Mouse (Mus musculus) left cerebral cortex, adult 9 months (tissue): ENCODE data around the gene Zfp428.

Source experiments
- DNase-seq, 2 experiments: peaks; one replicate each; pipeline ENCODE4 v3.0.0; 2022; ENCODE audit warnings: low spot score in 2 of 2

Zfp428 gene

GRCm38 (mm10) chr7:24547534-24548036 lies 40.8 kb downstream of the Zfp428 start:
- DNase-seq: no peak

DNA sequence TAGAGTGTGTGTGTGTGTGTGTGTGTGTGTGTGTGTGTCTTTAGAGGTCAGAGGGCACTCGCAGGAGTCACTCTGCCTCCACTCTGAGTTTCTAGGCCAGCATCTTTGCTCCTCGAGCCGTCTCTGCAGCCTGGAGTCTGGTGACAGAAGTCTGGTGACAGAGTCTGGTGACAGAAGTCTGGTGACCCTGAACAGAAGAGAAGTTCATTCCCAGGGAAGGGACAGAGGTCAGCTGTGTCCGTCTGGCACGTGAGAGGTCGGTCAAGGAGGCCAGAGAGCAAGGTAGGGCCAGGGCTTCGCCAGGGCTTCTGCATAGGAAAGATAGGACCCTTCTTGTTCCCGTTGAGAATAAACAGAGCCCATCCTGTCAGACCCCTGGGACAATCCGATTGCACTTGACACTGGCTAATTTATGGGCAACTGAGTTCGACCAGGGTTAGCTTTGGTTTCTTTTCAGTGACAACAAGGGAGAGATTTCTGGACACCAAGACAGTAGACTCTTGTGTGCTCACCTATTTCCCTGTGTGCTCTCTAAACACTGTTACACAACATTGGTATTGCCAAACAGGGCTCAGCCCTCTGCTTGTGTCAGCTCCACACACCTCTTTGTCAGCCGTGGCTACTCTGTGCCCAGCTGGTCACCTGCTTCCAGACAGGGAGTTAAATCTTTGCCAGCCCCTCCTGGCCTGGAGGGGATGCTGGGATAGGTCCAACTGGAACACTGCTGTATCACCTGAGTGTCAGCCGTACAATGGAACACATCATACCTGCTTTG lies 45.4 kb downstream of the Zfp428 start:
- DNase-seq: no peak

DNA sequence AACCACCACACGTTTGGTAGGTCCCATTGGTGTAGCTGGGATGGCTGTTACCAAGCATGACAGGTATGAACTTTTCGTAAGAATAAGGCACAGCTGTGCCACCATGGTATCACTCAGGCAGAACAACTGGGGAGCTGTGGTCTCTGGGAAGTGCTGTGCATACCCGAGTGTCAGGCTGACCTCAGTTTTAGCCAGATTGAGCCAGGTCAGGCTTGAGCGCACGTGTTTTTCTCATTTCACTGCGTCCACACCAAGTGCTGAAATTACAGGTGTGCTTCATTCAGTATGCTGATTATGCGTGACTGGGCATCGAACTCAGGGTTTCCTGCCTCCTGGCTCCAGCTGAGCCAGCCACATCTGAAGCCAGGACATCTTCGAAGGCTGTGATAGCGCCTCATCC lies 49.0 kb downstream of the Zfp428 start:
- no peak for DNase-seq

DNA sequence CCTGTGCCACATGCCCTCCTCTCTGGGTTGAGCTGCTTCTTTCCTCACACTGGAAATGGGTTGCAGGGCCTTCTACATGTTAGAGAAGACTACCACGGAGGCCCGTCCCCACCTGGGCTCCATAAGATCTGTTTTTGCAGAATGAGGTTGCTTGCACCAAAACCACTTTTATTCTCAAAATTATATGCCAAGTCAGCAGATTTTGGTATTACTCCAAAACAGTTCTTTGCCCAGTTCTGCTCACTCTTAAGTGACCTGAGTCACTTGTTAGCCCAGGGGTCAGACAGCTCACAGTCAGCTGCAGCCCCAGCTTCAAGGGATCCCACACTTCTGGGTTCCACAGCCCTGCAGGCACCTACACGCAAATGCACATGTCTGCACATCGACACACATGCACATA lies 54.6 kb downstream of the Zfp428 start:
- no peak for DNase-seq

DNA sequence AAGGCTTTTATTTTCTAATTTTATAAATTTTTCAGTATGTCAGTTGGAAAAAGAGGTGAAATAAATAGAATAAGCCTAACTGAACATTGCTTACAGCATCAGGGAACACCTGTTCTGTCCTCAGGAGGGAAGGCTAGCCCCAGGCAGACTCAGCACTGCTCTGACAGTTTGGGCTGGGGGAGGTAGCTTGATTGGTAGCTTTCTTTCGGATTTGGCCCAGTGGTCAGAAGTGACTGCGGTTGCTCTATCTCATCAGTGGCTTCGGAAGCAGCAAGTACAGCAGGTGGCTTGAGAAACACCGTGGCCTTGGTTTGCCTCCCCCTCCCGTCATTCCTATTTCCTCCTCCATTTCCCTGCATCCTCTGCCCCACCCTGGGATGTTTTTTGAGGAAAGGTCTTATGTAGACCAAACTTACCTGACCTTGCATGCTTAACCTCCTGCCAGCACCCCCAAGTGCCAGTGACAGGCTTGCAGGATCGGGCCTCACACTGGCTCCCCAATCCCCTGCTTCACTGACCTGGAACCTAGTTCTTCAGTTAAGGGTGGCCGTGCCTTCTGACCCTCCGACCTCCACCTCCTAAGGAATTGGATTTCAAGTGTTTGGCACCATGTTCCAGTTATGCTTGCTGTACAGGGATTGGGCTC lies 56.5 kb downstream of the Zfp428 start:
- DNase-seq: no peak

DNA sequence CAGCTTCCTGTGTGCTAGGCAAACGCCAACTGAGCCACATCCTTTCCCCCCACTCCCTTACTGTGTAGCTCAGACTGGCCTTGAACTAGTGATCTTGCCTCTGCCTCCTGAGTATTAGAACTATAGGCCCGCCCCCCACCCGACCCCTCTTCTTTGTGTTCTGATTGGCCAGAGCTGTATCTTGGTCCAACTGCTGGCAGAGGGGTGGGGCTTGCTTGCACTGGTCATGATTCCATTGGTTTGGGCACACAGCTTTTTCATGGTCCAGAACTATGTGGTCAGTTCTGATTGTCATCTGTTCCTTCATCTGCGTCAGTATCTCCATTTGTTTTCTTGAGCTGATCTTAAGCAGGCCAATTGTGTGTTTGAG lies 57.0 kb downstream of the Zfp428 start:
- no peak for DNase-seq

DNA sequence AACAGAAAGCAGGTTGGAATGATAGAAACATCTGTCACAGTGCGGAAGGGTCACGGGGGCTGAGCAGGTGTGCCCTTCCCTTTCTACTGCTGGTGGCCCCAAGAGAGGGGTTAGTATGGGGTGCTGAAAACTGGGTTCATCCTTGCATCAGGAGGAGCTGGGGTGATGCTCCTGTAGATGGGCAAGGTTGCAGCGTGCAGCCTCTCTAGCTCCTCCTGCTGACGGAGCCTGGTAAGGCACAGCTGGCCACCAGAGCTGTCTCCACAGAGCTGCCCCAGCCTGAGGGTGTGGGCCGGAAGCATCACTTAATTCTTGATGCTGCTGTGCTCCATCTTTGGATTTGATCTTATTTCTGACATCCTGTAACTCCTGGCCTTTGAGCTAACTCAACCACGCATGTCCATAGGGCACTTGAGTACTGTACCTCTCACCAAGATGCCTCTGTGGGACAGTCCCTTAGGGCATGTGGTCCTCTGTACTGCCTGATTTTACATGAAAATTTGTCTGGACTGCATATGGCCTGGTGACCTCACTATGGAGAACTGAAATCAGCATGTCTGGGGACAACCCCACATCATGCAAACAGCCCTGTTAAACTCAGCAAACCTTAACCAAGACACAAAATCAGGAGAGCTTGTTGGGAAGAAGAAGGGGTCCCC lies 57.9 kb downstream of the Zfp428 start:
- DNase-seq: peak in 1 of 2 experiments; percentile 70
